Mouse (Mus musculus): Measurements from ENCODE around the gene Gm8246.
"Not testable (repeated sequence)": the region's sequence is repeated elsewhere in the genome, so short reads cannot be mapped to it uniquely, and the experiment has no call there.

Gene Gm8246

DNA sequence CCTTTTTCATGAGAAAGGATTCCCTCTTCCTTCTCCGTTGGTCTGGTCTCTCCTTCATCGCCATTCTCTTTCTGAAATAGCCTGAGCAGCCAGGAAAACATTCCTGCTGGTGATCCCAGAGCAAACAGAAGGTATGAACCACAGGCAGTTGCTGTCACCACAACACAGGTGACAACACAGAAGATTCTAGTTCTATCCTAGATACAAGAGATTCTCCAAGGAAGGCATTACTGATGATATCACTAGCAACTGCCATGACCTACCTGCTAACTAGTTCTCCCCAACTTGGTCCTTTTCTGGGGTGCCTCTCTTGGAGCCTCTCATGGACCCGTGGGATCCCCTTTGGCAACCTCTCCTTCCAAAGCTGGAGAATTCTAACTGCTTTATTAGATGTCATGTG lies at the start of gene Gm8246:
Gene Gm8246 (minus strand): TSS at position 101 of the 400 bp plus-strand sequence.
- DNase-seq (ENCODE audit: low spot score) = not testable (repeated sequence)

DNA sequence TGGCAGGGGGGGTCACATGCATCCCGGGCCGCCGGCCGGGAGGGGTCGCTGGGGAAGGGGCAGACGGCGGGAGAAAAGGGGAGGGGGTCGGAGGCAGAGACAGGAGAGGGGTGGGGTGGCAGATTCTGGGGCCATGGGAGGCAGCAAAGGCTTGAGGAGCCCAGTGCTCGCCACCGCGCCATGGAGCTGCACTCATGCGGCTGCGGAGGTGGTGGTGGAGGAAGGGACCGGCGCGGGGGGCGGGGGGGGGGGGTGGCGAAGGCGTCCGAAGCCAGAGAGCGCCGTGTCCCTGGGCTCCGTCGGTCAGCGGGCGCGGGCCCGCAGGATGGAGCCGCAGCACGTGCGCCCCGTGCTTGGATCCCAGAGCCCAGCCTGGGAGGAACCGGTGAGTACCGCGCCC lies 23.7 kb upstream of the Gm8246 start, which contains the start of gene Gm3488:
Gene Gm3488 (plus strand): TSS at position 301 of the 400 bp plus-strand sequence.
- not testable (repeated sequence) for DNase-seq (ENCODE audit: low spot score)

DNA sequence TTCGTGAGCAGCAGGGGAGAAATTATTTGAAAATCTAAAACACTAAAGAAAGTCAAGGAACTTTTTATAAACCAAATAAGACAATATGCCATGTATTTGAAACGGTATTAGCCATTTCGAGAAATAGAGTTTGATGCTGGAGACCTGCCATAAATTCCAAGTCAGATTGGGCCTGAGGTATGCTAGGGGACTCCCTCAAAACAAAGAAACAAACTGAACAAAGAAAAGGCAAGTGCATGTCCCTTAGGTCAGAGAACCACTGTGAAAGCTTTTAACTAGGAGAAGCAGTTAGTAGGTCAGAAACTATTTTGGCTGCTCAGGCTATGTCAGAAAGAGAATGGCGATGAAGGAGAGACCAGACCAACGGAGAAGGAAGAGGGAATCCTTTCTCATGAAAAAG lies 6.3 kb upstream of the Gm8246 start, which contains the start of gene Gm3187:
Gene Gm3187 (plus strand): TSS at position 301 of the 400 bp plus-strand sequence.
- DNase-seq (ENCODE audit: low spot score) = not testable (repeated sequence)

DNA sequence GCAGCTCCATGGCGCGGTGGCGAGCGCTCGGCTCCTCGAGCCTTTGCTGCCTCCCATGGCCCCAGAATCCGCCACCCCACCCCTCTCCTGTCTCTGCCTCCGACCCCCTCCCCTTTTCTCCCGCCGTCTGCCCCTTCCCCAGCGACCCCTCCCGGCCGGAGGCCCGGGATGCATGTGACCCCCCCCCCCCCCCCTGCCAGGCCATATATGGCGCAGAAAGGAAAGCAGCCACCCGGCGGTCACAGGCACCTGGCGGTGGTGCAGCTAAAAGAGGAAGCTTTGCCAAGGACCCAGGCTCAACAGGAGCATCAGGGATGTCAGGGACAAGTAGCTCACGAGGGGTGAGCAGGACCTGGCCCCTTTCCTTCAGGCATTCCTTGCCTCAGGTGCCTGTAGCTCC lies 17.2 kb downstream of the Gm8246 start:
- DNase-seq (ENCODE audit: low spot score) = not testable (repeated sequence)

DNA sequence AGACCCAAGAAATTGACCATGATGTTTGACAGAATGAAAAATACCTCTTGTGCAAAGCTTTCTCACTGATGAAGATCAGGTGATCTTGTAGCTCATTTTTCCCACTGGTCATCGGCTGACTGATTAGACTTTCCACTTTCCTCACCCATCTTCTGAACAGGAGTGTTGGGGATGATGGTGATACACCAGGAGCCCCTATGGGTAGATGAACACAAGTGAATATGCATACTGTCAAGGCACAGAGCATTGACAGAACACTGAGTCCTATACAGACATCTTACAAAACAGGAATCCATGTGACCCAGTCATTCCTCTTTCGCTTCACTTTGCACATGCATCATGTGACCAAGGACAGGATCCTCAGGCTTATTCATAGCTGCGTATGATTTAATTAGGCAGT lies 22.3 kb downstream of the Gm8246 start, which contains the start of gene Gm3194:
Gene Gm3194 (minus strand): TSS at position 101 of the 400 bp plus-strand sequence.
- DNase-seq (ENCODE audit: low spot score) = not testable (repeated sequence)
